Mouse (Mus musculus): ENCODE results near the gene Ccnd3. TPM values are rescaled to one million over a fixed set of nuclear protein-coding genes. Genes with fewer than 3 reads are reported as not detected.
A peak's percentile ranks its signal among the peaks of the same experiment; 100 is the strongest.
"Not testable (repeated sequence)": the region's sequence is repeated elsewhere in the genome, so short reads cannot be mapped to it uniquely, and the experiment has no call there.

The Ccnd3 gene
- polyA plus RNA-seq, 1 experiment from 2014 or later = 546 TPM

- peak overlapping the region; percentile 94 for H3K4me2 ChIP-seq
- H3K9ac ChIP-seq = peak overlapping the region; percentile 74
- H3K9me3 ChIP-seq (replicated peaks); H3K27me3 ChIP-seq (replicated peaks); ATAC-seq: not testable (repeated sequence)
- H3K36me3 ChIP-seq = peaks cover 87% of the 10 kb centered on the region
- peak overlapping the region; percentile 96 for H3K4me3 ChIP-seq
- WGBS (ENCODE audit: insufficient replicate concordance) = 62% methylated on average over 10 of the region's 10 CpGs
- peaks cover 77% of the 10 kb centered on the region for H3K4me1 ChIP-seq
- H3K27ac ChIP-seq = peak overlapping the region; percentile 99
These were observed 93.9 kb downstream of the Ccnd3 start for GRCm38 (mm10) chr17:47598580-47599304.

GRCm38 (mm10) chr17:47599511-47600297 is 94.9 kb downstream of the Ccnd3 start:
- H3K27ac ChIP-seq = peak overlapping the region; percentile 99
- H3K9me3 ChIP-seq (replicated peaks) = no peaks in the 10 kb centered on the region
- H3K27me3 ChIP-seq (replicated peaks) = no peaks in the 10 kb centered on the region
- no peak for ATAC-seq
- H3K9ac ChIP-seq = peak overlapping the region; percentile 74
- no peak overlapping the region for H3K4me3 ChIP-seq
- peak overlapping the region; percentile 94; the same call in 1 of the 2 replicates for H3K4me2 ChIP-seq
- peaks cover 96% of the 10 kb centered on the region for H3K36me3 ChIP-seq
- WGBS (ENCODE audit: insufficient replicate concordance) = 57% methylated on average over 11 of the region's 11 CpGs
- H3K4me1 ChIP-seq = peaks cover 77% of the 10 kb centered on the region

- H3K4me3 ChIP-seq = no peak overlapping the region
- no peak overlapping the region for H3K9ac ChIP-seq
- 79% methylated on average over 13 of the region's 13 CpGs for WGBS (ENCODE audit: insufficient replicate concordance)
- no peak overlapping the region for H3K4me2 ChIP-seq
- no peaks in the 10 kb centered on the region for H3K9me3 ChIP-seq (replicated peaks)
- peaks cover 98% of the 10 kb centered on the region for H3K36me3 ChIP-seq
- no peak for ATAC-seq
- peak overlapping the region; percentile 99 for H3K27ac ChIP-seq
- H3K27me3 ChIP-seq (replicated peaks) = no peaks in the 10 kb centered on the region
- peaks cover 67% of the 10 kb centered on the region for H3K4me1 ChIP-seq
These were observed 95.9 kb downstream of the Ccnd3 start for GRCm38 (mm10) chr17:47600601-47601388.

GRCm38 (mm10) chr17:47601389-47601755 is 96.5 kb downstream of the Ccnd3 start:
- no peak for ATAC-seq
- peaks cover 62% of the 10 kb centered on the region for H3K4me1 ChIP-seq
- peaks cover 99% of the 10 kb centered on the region for H3K36me3 ChIP-seq
- 0 out of 2 replicates have a peak overlapping the region, but pooled peaks have one; percentile 8 for H3K9ac ChIP-seq
- H3K27me3 ChIP-seq (replicated peaks) = no peaks in the 10 kb centered on the region
- H3K9me3 ChIP-seq (replicated peaks) = no peaks in the 10 kb centered on the region
- no peak overlapping the region for H3K4me2 ChIP-seq
- 86% methylated on average over 10 of the region's 10 CpGs for WGBS (ENCODE audit: insufficient replicate concordance)
- H3K27ac ChIP-seq = peak overlapping the region; percentile 99
- H3K4me3 ChIP-seq = no peak overlapping the region

- WGBS (ENCODE audit: insufficient replicate concordance) = 88% methylated on average over 11 of the region's 11 CpGs
- Histone ChIP-seq H3K4me1 (peaks cover 61% of the 10 kb centered on the region), H3K4me2 (no peak overlapping the region), H3K9ac (no peak overlapping the region), H3K36me3 (peaks cover 99% of the 10 kb centered on the region), H3K9me3 (replicated peaks) (no peaks in the 10 kb centered on the region), H3K4me3 (no peak overlapping the region), H3K27me3 (replicated peaks) (no peaks in the 10 kb centered on the region), H3K27ac (peak overlapping the region; percentile 99)
- no peak for ATAC-seq
These were observed 97.4 kb downstream of the Ccnd3 start for GRCm38 (mm10) chr17:47602289-47602688.

GRCm38 (mm10) chr17:47606220-47606619 is 101.4 kb downstream of the Ccnd3 start:
- WGBS (ENCODE audit: insufficient replicate concordance) = 69% methylated on average over 5 of the region's 5 CpGs
- Histone ChIP-seq H3K36me3 (peaks cover 82% of the 10 kb centered on the region), H3K27ac (no peak overlapping the region), H3K9me3 (replicated peaks) (no peaks in the 10 kb centered on the region), H3K4me1 (peaks cover 50% of the 10 kb centered on the region), H3K4me2 (no peak overlapping the region), H3K9ac (no peak overlapping the region), H3K27me3 (replicated peaks) (no peaks in the 10 kb centered on the region), H3K4me3 (no peak overlapping the region)
- ATAC-seq = no peak

DNA sequence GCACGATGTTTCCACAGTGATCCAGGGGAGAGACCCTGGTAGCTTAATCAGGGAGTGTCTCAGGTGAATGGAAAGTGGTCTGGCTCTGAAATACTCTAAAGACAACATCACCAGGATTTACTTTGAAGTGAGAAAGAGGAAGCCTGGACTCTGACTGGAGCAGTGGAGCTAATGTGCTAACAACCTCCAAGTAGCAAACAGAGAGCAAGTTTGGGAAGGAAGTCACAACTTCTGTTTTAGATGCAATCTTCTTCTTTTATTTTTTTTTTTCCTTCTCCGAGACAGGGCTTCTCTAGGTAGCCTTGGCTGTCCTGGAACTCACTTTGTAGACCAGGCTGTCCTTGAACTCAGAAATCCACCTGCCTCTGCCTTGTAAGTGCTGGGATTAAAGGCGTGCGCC is 104.3 kb downstream of the Ccnd3 start:
- peaks cover 69% of the 10 kb centered on the region for H3K36me3 ChIP-seq
- H3K4me1 ChIP-seq = peaks cover 58% of the 10 kb centered on the region
- WGBS (ENCODE audit: insufficient replicate concordance) = 69% methylated on average over 4 of the region's 4 CpGs
- ATAC-seq = no peak
- peak overlapping the region; percentile 91 for H3K27ac ChIP-seq
- no peaks in the 10 kb centered on the region for H3K9me3 ChIP-seq (replicated peaks)
- peak overlapping the region; percentile 87; the same call in 1 of the 2 replicates for H3K9ac ChIP-seq
- peak overlapping the region; percentile 91; the same call in 1 of the 2 replicates for H3K4me3 ChIP-seq
- H3K4me2 ChIP-seq = peak overlapping the region; percentile 90
- no peaks in the 10 kb centered on the region for H3K27me3 ChIP-seq (replicated peaks)

- Histone ChIP-seq H3K4me3 (peak within 1 kb of the TSS; percentile 91), H3K9me3 (replicated peaks) (no peaks in the 10 kb centered on the region), H3K36me3 (peaks cover 69% of the 10 kb centered on the region), H3K9ac (peak within 1 kb of the TSS; percentile 87), H3K27me3 (replicated peaks) (no peaks in the 10 kb centered on the region), H3K27ac (peak within 1 kb of the TSS; percentile 91), H3K4me1 (peaks cover 77% of the 10 kb centered on the region), H3K4me2 (peak within 1 kb of the TSS; percentile 90)
- peak; percentile 85 for ATAC-seq
- under 1% methylated on average over 59 of the region's 59 CpGs for WGBS (ENCODE audit: insufficient replicate concordance)
These were observed 106.2 kb downstream of the Ccnd3 start, which contains the start of the genes Bysl, Med20 and Gm20517 for GRCm38 (mm10) chr17:47610849-47611660. Gene Bysl (minus strand): TSS chr17:47611492. Gene Med20 (plus strand): TSS chr17:47611582. Gene Gm20517 (plus strand): TSS chr17:47611589.

GRCm38 (mm10) chr17:47611661-47611982 is 106.8 kb downstream of the Ccnd3 start:
- no peak; the same call in 1 of the 2 replicates for ATAC-seq
- Histone ChIP-seq H3K36me3 (peaks cover 67% of the 10 kb centered on the region), H3K27me3 (replicated peaks) (no peaks in the 10 kb centered on the region), H3K4me1 (peaks cover 81% of the 10 kb centered on the region), H3K9ac (peak overlapping the region; percentile 87), H3K27ac (peak overlapping the region; percentile 91), H3K9me3 (replicated peaks) (no peaks in the 10 kb centered on the region), H3K4me2 (peak overlapping the region; percentile 90), H3K4me3 (peak overlapping the region; percentile 91)
- 2% methylated on average over 13 of the region's 13 CpGs for WGBS (ENCODE audit: insufficient replicate concordance)

DNA sequence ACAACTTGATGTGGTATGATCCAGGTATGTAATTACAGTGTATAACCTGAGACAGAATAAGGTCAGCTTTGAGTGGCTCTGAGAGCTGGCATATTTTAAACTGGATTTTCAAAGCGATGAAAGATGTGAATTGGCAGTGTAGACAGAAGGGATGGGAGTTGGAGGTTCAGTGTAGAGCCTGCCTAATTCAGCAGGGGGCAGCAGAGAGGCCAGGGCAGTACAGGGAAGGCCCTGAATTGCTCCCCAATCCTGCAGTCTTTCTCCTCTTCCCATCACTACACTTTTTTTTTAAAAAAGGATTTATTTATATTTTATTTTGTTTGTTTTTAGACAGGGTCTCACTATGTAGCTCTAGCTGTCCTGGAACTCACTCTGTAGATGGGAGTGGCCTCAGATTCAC is 109.2 kb downstream of the Ccnd3 start:
- Histone ChIP-seq H3K27ac (no peak overlapping the region), H3K4me3 (no peak overlapping the region), H3K9ac (no peak overlapping the region), H3K27me3 (replicated peaks) (no peaks in the 10 kb centered on the region), H3K36me3 (peaks cover 65% of the 10 kb centered on the region), H3K4me1 (peaks cover 85% of the 10 kb centered on the region), H3K4me2 (peak overlapping the region; percentile 90; the same call in 1 of the 2 replicates), H3K9me3 (replicated peaks) (no peaks in the 10 kb centered on the region)
- ATAC-seq = no peak
- WGBS (ENCODE audit: insufficient replicate concordance) = 86% methylated on average over 1 of the region's 1 CpGs

GRCm38 (mm10) chr17:47616119-47616518 is 111.3 kb downstream of the Ccnd3 start:
- 88% methylated on average over 8 of the region's 8 CpGs for WGBS (ENCODE audit: insufficient replicate concordance)
- Histone ChIP-seq H3K4me3 (no peak overlapping the region), H3K4me1 (peaks cover 74% of the 10 kb centered on the region), H3K36me3 (peaks cover 81% of the 10 kb centered on the region), H3K27ac (peak overlapping the region; percentile 98), H3K9ac (peak overlapping the region; percentile 66; the same call in 1 of the 2 replicates), H3K9me3 (replicated peaks) (no peaks in the 10 kb centered on the region), H3K27me3 (replicated peaks) (no peaks in the 10 kb centered on the region), H3K4me2 (peak overlapping the region; percentile 58)
- ATAC-seq = no peak

Measured in liver, embryonic 12.5 days (tissue).